Mouse (Mus musculus): ENCODE results near the gene Lrrc63. TPM values are rescaled to one million over a fixed set of nuclear protein-coding genes. Genes with fewer than 3 reads are reported as not detected.

The Lrrc63 gene
- polyA plus RNA-seq, 1 experiment from 2014 or later = not detected

DNA sequence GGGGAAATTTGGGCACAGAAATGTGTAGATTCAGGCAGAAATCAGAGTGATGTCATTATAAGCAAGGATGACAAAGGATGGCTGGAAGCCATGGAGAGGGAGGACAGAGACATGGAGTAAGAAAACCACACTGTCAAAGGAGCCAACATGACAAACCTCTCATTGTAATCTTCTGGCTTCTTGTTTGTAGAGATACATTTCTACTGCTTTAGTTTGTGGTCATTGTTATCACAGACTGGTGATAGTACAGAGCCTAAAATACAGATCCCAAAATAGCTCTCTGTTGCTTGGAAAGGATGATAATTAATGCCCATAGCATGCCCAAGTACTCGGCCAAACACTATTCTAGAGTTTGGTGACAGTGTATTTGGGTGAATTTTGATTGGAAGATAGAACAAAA lies 39.9 kb upstream of the Lrrc63 start:
- H3K4me3 ChIP-seq (ENCODE audit: low read length) = no peak overlapping the region
- H3K4me1 ChIP-seq (ENCODE audit: insufficient read depth, low read length) = no peaks in the 10 kb centered on the region
- no peak overlapping the region for H3K27ac ChIP-seq (ENCODE audit: low read length)
- no peaks in the 10 kb centered on the region for H3K36me3 ChIP-seq (ENCODE audit: insufficient read depth, low read length)
- no peak overlapping the region for H3K4me2 ChIP-seq (replicated peaks; ENCODE audit: low read depth, low read length)
- no peaks in the 10 kb centered on the region for H3K9me3 ChIP-seq (ENCODE audit: low read length)
- 71% methylated on average over 1 of the region's 1 CpGs for whole genome bisulfite sequencing
- no peaks in the 10 kb centered on the region for H3K27me3 ChIP-seq (ENCODE audit: insufficient read depth, low read length)
- H3K9ac ChIP-seq (replicated peaks; ENCODE audit: low read length) = no peak overlapping the region
- no peak for ATAC-seq (ENCODE audit: low FRiP score, low TSS enrichment)

DNA sequence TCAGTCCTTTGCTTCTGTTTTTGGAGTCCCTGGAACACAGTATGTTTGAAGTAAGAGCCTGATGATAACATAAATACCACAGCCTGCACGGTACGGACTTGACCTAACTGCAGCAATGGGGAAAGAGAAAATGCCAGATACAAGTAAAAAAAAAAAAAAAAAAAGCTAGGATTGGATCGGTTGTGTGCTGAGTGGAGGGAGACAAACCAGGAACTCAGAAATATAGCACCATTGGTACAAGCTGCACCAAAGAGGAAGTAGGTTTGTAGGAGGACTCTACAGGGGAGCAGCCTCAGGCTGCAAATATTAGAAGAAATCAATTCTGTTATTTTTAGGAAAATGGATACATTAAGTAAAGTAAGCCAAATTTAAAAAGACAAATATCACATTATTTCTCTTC lies 37.8 kb upstream of the Lrrc63 start:
- H3K4me3 ChIP-seq (ENCODE audit: low read length) = no peak overlapping the region
- WGBS = 92% methylated on average over 3 of the region's 3 CpGs
- H3K4me1 ChIP-seq (ENCODE audit: insufficient read depth, low read length) = no peaks in the 10 kb centered on the region
- no peak overlapping the region for H3K4me2 ChIP-seq (replicated peaks; ENCODE audit: low read depth, low read length)
- H3K27me3 ChIP-seq (ENCODE audit: insufficient read depth, low read length) = no peaks in the 10 kb centered on the region
- ATAC-seq (ENCODE audit: low FRiP score, low TSS enrichment) = no peak
- H3K36me3 ChIP-seq (ENCODE audit: insufficient read depth, low read length) = no peaks in the 10 kb centered on the region
- no peak overlapping the region for H3K27ac ChIP-seq (ENCODE audit: low read length)
- H3K9ac ChIP-seq (replicated peaks; ENCODE audit: low read length) = no peak overlapping the region
- no peaks in the 10 kb centered on the region for H3K9me3 ChIP-seq (ENCODE audit: low read length)

DNA sequence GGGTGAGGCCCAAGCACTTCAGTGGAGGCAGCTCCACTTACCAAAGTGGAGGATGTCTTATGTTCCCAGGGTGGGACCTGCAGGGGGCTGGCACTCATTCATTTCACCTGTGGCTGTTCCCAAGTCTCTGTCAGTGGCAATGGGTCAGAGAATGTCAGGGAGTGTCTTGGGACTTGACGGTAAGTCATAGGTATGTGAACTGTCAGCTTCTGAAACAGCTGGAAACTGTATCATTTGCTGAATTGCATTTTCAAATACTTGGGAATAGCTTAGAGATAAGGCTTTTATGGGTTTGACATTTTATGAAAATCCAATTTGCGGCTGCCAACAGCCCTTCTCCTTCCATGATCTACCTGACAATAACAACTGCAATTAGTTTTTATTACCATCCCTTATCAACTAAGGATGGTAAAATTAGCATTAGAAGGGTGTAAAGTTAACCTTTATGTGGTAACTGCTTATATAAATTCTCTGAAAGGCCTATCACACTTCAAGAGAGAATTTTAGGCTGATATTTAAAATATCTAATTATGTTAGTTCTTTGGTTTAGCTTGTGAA lies 35.0 kb upstream of the Lrrc63 start:
- H3K4me3 ChIP-seq (ENCODE audit: low read length) = no peak overlapping the region
- no peak overlapping the region for H3K27ac ChIP-seq (ENCODE audit: low read length)
- no peak overlapping the region for H3K9ac ChIP-seq (replicated peaks; ENCODE audit: low read length)
- H3K4me1 ChIP-seq (ENCODE audit: insufficient read depth, low read length) = no peaks in the 10 kb centered on the region
- 67% methylated on average over 2 of the region's 2 CpGs for WGBS
- no peak for ATAC-seq (ENCODE audit: low FRiP score, low TSS enrichment)
- H3K27me3 ChIP-seq (ENCODE audit: insufficient read depth, low read length) = no peaks in the 10 kb centered on the region
- no peak overlapping the region for H3K4me2 ChIP-seq (replicated peaks; ENCODE audit: low read depth, low read length)
- no peaks in the 10 kb centered on the region for H3K9me3 ChIP-seq (ENCODE audit: low read length)
- H3K36me3 ChIP-seq (ENCODE audit: insufficient read depth, low read length) = no peaks in the 10 kb centered on the region

DNA sequence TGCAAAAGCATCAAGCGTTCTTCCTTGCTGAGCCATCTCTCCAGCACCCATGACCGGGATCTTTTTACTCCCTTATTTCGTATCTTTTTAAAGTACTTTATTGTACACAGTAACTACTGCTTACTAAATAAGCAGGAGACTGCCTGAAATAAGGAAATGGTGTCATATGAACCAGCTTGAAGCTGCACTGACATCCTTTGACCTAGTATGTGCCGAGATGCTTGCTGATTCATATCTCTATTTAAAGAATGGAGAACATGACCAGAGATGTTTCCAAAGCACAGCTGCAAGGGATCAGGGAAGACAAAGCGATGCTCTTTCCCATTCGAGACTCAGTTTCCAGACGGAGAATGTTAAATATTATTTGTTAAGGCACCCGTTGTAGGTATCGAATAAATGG lies 33.7 kb upstream of the Lrrc63 start:
- H3K9me3 ChIP-seq (ENCODE audit: low read length) = no peaks in the 10 kb centered on the region
- H3K9ac ChIP-seq (replicated peaks; ENCODE audit: low read length) = no peak overlapping the region
- no peaks in the 10 kb centered on the region for H3K27me3 ChIP-seq (ENCODE audit: insufficient read depth, low read length)
- H3K27ac ChIP-seq (ENCODE audit: low read length) = no peak overlapping the region
- WGBS = 92% methylated on average over 9 of the region's 9 CpGs
- no peak overlapping the region for H3K4me3 ChIP-seq (ENCODE audit: low read length)
- H3K4me2 ChIP-seq (replicated peaks; ENCODE audit: low read depth, low read length) = no peak overlapping the region
- H3K36me3 ChIP-seq (ENCODE audit: insufficient read depth, low read length) = no peaks in the 10 kb centered on the region
- ATAC-seq (ENCODE audit: low FRiP score, low TSS enrichment) = no peak
- no peaks in the 10 kb centered on the region for H3K4me1 ChIP-seq (ENCODE audit: insufficient read depth, low read length)

DNA sequence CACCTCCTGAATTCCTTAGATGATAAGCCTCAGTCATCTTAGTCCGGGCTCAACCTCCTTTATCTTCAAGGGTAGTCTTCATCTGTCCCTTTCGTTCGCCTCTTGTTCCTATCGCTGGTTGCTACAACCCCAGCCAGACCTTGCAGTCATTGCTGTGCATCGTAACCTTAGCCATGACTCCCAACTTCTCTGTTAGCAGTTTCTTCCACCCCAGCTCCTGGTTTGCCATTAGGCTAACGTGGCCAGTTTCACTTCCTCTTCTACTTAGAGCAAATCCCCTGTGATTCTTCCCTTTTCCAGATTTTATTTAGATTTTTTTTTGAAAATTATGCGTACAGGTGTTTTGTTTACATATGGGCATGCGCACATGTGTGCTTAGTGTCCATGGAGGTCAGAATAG lies 33.2 kb upstream of the Lrrc63 start:
- Histone ChIP-seq H3K27ac (ENCODE audit: low read length) (no peak overlapping the region), H3K9me3 (ENCODE audit: low read length) (no peaks in the 10 kb centered on the region), H3K4me1 (ENCODE audit: insufficient read depth, low read length) (no peaks in the 10 kb centered on the region), H3K36me3 (ENCODE audit: insufficient read depth, low read length) (no peaks in the 10 kb centered on the region), H3K4me3 (ENCODE audit: low read length) (no peak overlapping the region), H3K4me2 (replicated peaks; ENCODE audit: low read depth, low read length) (no peak overlapping the region), H3K27me3 (ENCODE audit: insufficient read depth, low read length) (no peaks in the 10 kb centered on the region), H3K9ac (replicated peaks; ENCODE audit: low read length) (no peak overlapping the region)
- 85% methylated on average over 8 of the region's 8 CpGs for WGBS
- no peak for ATAC-seq (ENCODE audit: low FRiP score, low TSS enrichment)

DNA sequence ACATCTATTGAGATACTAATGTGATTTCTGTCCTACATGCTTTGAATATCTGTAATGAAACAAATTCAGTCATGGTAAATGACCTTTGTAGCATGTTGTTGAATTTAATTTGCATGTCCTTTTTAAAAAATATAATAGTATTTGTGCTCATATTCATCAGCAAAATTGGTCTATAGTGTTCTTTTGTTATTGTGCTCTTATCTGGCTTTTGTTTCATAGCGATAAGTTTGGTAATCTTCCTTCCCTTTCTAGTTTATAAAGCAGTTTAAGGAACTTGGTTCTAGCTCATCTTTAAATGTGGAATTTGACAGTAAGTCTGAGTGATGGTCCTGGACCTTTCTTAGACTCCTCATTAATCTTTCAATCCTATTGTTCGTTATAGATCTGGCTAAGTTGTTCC lies 28.7 kb upstream of the Lrrc63 start:
- H3K27ac ChIP-seq (ENCODE audit: low read length) = no peak overlapping the region
- H3K27me3 ChIP-seq (ENCODE audit: insufficient read depth, low read length) = no peaks in the 10 kb centered on the region
- no peak overlapping the region for H3K4me2 ChIP-seq (replicated peaks; ENCODE audit: low read depth, low read length)
- 92% methylated on average over 2 of the region's 2 CpGs for WGBS
- H3K4me1 ChIP-seq (ENCODE audit: insufficient read depth, low read length) = no peaks in the 10 kb centered on the region
- H3K4me3 ChIP-seq (ENCODE audit: low read length) = no peak overlapping the region
- H3K9ac ChIP-seq (replicated peaks; ENCODE audit: low read length) = no peak overlapping the region
- H3K9me3 ChIP-seq (ENCODE audit: low read length) = no peaks in the 10 kb centered on the region
- no peak for ATAC-seq (ENCODE audit: low FRiP score, low TSS enrichment)
- H3K36me3 ChIP-seq (ENCODE audit: insufficient read depth, low read length) = no peaks in the 10 kb centered on the region

DNA sequence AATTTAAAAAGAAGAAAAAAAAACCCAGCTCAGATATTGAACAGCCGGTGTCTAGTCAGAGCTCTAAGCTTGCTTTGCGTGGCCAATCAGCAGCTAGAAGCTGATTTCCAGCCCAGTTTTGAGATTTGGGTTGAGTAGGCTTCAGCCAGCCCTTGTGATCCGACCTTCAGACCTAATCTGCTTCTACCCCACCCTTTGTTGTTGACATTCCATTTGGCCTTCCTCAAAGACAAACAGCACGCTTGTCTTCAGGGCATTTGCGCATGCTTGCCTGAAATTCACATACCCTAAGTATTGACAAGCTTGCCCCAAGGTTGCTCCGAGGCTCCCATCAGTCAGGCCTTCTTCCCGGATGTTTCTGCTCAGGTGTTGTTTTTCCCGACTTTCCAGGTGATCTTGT lies 23.8 kb upstream of the Lrrc63 start:
- 79% methylated on average over 8 of the region's 8 CpGs for WGBS
- Histone ChIP-seq H3K27me3 (ENCODE audit: insufficient read depth, low read length) (no peaks in the 10 kb centered on the region), H3K9ac (replicated peaks; ENCODE audit: low read length) (no peak overlapping the region), H3K4me2 (replicated peaks; ENCODE audit: low read depth, low read length) (no peak overlapping the region), H3K36me3 (ENCODE audit: insufficient read depth, low read length) (no peaks in the 10 kb centered on the region), H3K27ac (ENCODE audit: low read length) (no peak overlapping the region), H3K4me1 (ENCODE audit: insufficient read depth, low read length) (no peaks in the 10 kb centered on the region), H3K4me3 (ENCODE audit: low read length) (no peak overlapping the region), H3K9me3 (ENCODE audit: low read length) (no peaks in the 10 kb centered on the region)
- no peak for ATAC-seq (ENCODE audit: low FRiP score, low TSS enrichment)

DNA sequence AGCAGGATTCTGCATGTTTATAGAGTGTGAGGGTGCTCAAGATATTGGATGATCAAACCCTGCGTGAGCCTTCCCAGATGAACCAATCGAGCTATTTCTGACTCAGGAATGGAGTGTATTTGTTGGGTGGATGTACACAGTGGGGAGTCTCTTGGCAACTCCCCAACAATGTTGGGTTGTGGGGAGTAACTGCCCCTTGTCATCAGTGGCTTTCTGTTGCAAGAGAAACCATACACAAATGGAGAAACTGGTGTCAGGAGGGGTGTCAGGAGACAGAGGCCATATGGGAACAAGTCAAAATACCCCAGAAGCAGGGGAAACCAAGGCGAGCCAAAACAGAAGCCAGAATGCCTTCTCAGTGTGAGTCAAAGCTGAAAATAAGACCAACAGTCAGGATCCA lies 20.5 kb upstream of the Lrrc63 start:
- WGBS = 79% methylated on average over 3 of the region's 3 CpGs
- no peak for ATAC-seq (ENCODE audit: low FRiP score, low TSS enrichment)
- Histone ChIP-seq H3K36me3 (ENCODE audit: insufficient read depth, low read length) (no peaks in the 10 kb centered on the region), H3K9me3 (ENCODE audit: low read length) (no peaks in the 10 kb centered on the region), H3K27me3 (ENCODE audit: insufficient read depth, low read length) (no peaks in the 10 kb centered on the region), H3K9ac (replicated peaks; ENCODE audit: low read length) (no peak overlapping the region), H3K27ac (ENCODE audit: low read length) (no peak overlapping the region), H3K4me2 (replicated peaks; ENCODE audit: low read depth, low read length) (no peak overlapping the region), H3K4me3 (ENCODE audit: low read length) (no peak overlapping the region), H3K4me1 (ENCODE audit: insufficient read depth, low read length) (no peaks in the 10 kb centered on the region)

DNA sequence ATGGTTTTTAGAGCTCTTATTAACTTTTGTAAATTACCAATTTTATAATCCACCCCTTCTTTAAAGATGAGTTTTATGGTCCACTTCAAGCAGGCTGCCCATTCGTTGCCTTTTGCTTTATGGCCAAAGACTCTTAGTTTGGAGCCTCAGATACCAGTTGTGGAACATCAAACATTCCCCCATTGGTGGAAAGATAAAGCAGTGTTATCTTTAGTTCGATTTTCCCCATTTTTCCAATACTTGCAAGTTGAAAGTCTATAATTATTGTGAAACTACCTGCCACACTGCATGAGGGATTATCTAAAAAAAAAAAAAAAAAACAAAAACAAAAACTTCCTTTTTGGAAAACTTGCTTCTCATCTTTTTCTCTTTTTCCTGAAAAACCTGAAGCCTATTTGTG lies 20.0 kb upstream of the Lrrc63 start:
- Histone ChIP-seq H3K9me3 (ENCODE audit: low read length) (no peaks in the 10 kb centered on the region), H3K4me1 (ENCODE audit: insufficient read depth, low read length) (no peaks in the 10 kb centered on the region), H3K36me3 (ENCODE audit: insufficient read depth, low read length) (no peaks in the 10 kb centered on the region), H3K27me3 (ENCODE audit: insufficient read depth, low read length) (no peaks in the 10 kb centered on the region), H3K9ac (replicated peaks; ENCODE audit: low read length) (no peak overlapping the region), H3K4me3 (ENCODE audit: low read length) (no peak overlapping the region), H3K4me2 (replicated peaks; ENCODE audit: low read depth, low read length) (no peak overlapping the region), H3K27ac (ENCODE audit: low read length) (no peak overlapping the region)
- ATAC-seq (ENCODE audit: low FRiP score, low TSS enrichment) = no peak
- 64% methylated on average over 2 of the region's 2 CpGs for WGBS

DNA sequence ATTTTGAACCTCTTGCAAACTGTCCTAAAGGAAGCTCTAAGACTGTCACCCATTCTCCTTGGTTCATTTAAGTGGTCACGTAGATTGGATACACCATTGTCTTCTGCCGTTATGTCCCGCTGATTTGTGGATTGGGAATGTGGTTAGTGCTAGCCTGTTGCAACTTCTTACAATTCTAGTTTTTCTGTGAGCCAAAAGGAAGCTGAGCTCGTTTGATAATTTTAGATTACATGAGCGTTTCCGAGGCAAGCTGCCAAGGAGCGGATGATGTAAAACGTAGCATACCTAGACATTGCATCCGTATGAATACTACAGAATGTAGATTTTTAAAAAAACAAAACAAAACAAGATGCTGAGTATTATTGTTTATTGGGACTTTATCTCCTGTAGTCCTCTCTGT lies 17.5 kb upstream of the Lrrc63 start:
- WGBS = 71% methylated on average over 9 of the region's 9 CpGs
- Histone ChIP-seq H3K9ac (replicated peaks; ENCODE audit: low read length) (no peak overlapping the region), H3K36me3 (ENCODE audit: insufficient read depth, low read length) (no peaks in the 10 kb centered on the region), H3K4me1 (ENCODE audit: insufficient read depth, low read length) (no peaks in the 10 kb centered on the region), H3K4me3 (ENCODE audit: low read length) (no peak overlapping the region), H3K9me3 (ENCODE audit: low read length) (no peaks in the 10 kb centered on the region), H3K27me3 (ENCODE audit: insufficient read depth, low read length) (no peaks in the 10 kb centered on the region), H3K4me2 (replicated peaks; ENCODE audit: low read depth, low read length) (0 out of 2 replicates have a peak overlapping the region, but pooled peaks have one; percentile 15), H3K27ac (ENCODE audit: low read length) (no peak overlapping the region)
- no peak for ATAC-seq (ENCODE audit: low FRiP score, low TSS enrichment)

All from kidney, embryonic 16.5 days (tissue).